9 mouse cellular contexts compared by ENCODE assay signal in genomic region chr11:62643681-62644363, GRCm38 (mm10). TPM values are rescaled to one million over a fixed set of nuclear protein-coding genes. Genes with fewer than 3 reads are reported as not detected.
DNase-seq lines count a peak whose midpoint lies in the region; ATAC-seq and TF ChIP-seq lines count a peak whose summit lies in the region.
"Had no signal": no experiment of that assay in that cellular context is flagged by ENCODE, and none has a peak within 500 bp of the region (broad histone marks: within the 10 kb centered on the region; RNA-seq: fewer than 3 reads in every experiment).

No protein-coding gene starts in this region.

- peak overlapping the region; percentile 94 for H3K9ac ChIP-seq in heart, embryonic 13.5 days
- no peak overlapping the region for H3K9ac ChIP-seq in lung, embryonic 16.5 days (ENCODE audit: low read length)

- H3K9me3 ChIP-seq in heart, embryonic 13.5 days: no peaks in the 10 kb centered on the region
- H3K9me3 ChIP-seq in lung, embryonic 16.5 days (ENCODE audit: control insufficient read depth, low read length): no peaks in the 10 kb centered on the region

- H3K4me3 ChIP-seq in heart, embryonic 13.5 days: no peak overlapping the region
- no peak overlapping the region for H3K4me3 ChIP-seq in lung, embryonic 16.5 days (ENCODE audit: low read length)
- H3K4me3 ChIP-seq in macrophage (ENCODE audit: inconsistent target): no peak overlapping the region
- no peak overlapping the region for H3K4me3 ChIP-seq in small intestine, adult 2 months (ENCODE audit: low read depth, low read length)

- no peak for ATAC-seq in heart, embryonic 13.5 days (ENCODE audit: extremely low read depth, insufficient number of reproducible peaks, low FRiP score, low TSS enrichment)
- ATAC-seq in lung, embryonic 16.5 days (ENCODE audit: low read depth): no peak

- no peaks in the 10 kb centered on the region for H3K27me3 ChIP-seq in heart, embryonic 13.5 days (replicated peaks)
- no peaks in the 10 kb centered on the region for H3K27me3 ChIP-seq in lung, embryonic 16.5 days (ENCODE audit: control insufficient read depth, insufficient read depth, low read depth, low read length)
- H3K27me3 ChIP-seq in small intestine, adult 2 months (ENCODE audit: control insufficient read depth, insufficient read depth, low read length): no peaks in the 10 kb centered on the region

- no peaks in the 10 kb centered on the region; the same call in 1 of the 2 replicates for H3K36me3 ChIP-seq in heart, embryonic 13.5 days
- H3K36me3 ChIP-seq in lung, embryonic 16.5 days (ENCODE audit: control insufficient read depth, insufficient read depth, low read length): no peaks in the 10 kb centered on the region
- H3K36me3 ChIP-seq in macrophage (ENCODE audit: inconsistent target): no peaks in the 10 kb centered on the region
- H3K36me3 ChIP-seq in small intestine, adult 2 months (ENCODE audit: control insufficient read depth, insufficient read depth, low read length): no peaks in the 10 kb centered on the region; the same call in 1 of the 2 replicates

- TF ChIP-seq CTCF in small intestine, adult 2 months (IDR thresholded peaks at IDR 0.05; ENCODE audit: extremely low read depth, insufficient read length, insufficient replicate concordance, low read depth, low read length): no peak

- peak overlapping the region; percentile 91; the same call in 1 of the 2 replicates for H3K4me2 ChIP-seq in heart, embryonic 13.5 days
- no peak overlapping the region for H3K4me2 ChIP-seq in lung, embryonic 16.5 days (ENCODE audit: low read depth, low read length)

- H3K4me1 ChIP-seq in heart, embryonic 13.5 days: peaks cover 92% of the 10 kb centered on the region
- H3K4me1 ChIP-seq in lung, embryonic 16.5 days (replicated peaks; ENCODE audit: control insufficient read depth, insufficient read depth, low read length): peaks cover 44% of the 10 kb centered on the region
- H3K4me1 ChIP-seq in small intestine, adult 2 months (ENCODE audit: control insufficient read depth, insufficient read depth, insufficient read length, low read length): peaks cover 47% of the 10 kb centered on the region

- WGBS in heart, embryonic 13.5 days: 50% methylated on average over 10 of the region's 10 CpGs
- 78% methylated on average over 10 of the region's 10 CpGs for WGBS in lung, embryonic 16.5 days
- WGBS in macrophage (ENCODE audit: missing documents): 78% methylated on average over 10 of the region's 10 CpGs
- WGBS in small intestine, adult 2 months: 40% methylated on average over 10 of the region's 10 CpGs

- TF ChIP-seq POLR2A in small intestine, adult 2 months (IDR thresholded peaks at IDR 0.05; ENCODE audit: low read depth, low read length): no peak

- H3K79me2 ChIP-seq in macrophage (ENCODE audit: inconsistent target): peaks cover 38% of the 10 kb centered on the region

- DNase-seq in heart, postnatal 4 days: no peak
- DNase-seq in lung, postnatal 14 days: no peak
- DNase-seq in layer of hippocampus, postnatal 14 days (ENCODE audit: low spot score in 2 of 2): no peak
- DNase-seq: embryo, embryonic 11 days; right cerebral cortex, postnatal 25 days had no signal

- peak overlapping the region; percentile 94 for H3K27ac ChIP-seq in heart, embryonic 13.5 days (replicated peaks)
- peak overlapping the region; percentile 89 for H3K27ac ChIP-seq in lung, embryonic 16.5 days (ENCODE audit: low read length)
- H3K27ac ChIP-seq in macrophage: peak overlapping the region; percentile 30; the same call in 1 of the 2 replicates
- H3K27ac ChIP-seq in small intestine, adult 2 months (ENCODE audit: insufficient read depth, low read depth, low read length): peak overlapping the region; percentile 90

RNA-seq across cellular contexts. Expression of gene Lrrc75a, which starts 4.5 kb away (rescaled TPM):
- polyA plus RNA-seq in heart, embryonic 13.5 days (2015; fragmentation: Nextera tagmentation; extraction: Ambion mirVana): 14.3 and 17.0 TPM in 2 replicates
- 10 to 100 TPM; 15.7 to 16.5 TPM for total RNA-seq in heart, postnatal 4 days (2021)
- polyA plus RNA-seq in lung, embryonic 16.5 days (2015; fragmentation: Nextera tagmentation; extraction: Ambion mirVana): 10.6 and 11.8 TPM in 2 replicates
- 10 to 100 TPM in 7 of 26 experiments, 1 to 10 TPM in 19; 1.4 to 21.9 (median 5.3) TPM for total RNA-seq in macrophage (2018; cell fraction: chromatin; rRNA removed)
- 10 to 100 TPM in 13 of 26 experiments, 1 to 10 TPM in 13; 5.5 to 29.0 (median 10.0) TPM for total RNA-seq in macrophage (2018; cell fraction: cytosol; rRNA removed)
- total RNA-seq in macrophage (2018; cell fraction: nucleus; rRNA removed): 10 to 100 TPM in 10 of 26 experiments, 1 to 10 TPM in 16; 2.9 to 29.7 (median 7.5) TPM
- 4.7 to 7.3 TPM (median 5.6 TPM) in 3 replicates for polyA plus RNA-seq in macrophage (2018)
- polyA plus RNA-seq in small intestine, adult 2 months (2012; rRNA removed): 40.6 and 109 TPM in 2 replicates
- 10 to 100 TPM in 1 of 2 experiments, 1 to 10 TPM in 1; 9.5 to 11.3 TPM for total RNA-seq in layer of hippocampus, postnatal 14 days (2021)

RNA-seq across cellular contexts. Expression of gene Mmgt2, which starts 4.6 kb away (rescaled TPM):
- polyA plus RNA-seq in heart, embryonic 13.5 days (2015; fragmentation: Nextera tagmentation; extraction: Ambion mirVana): 42.8 and 53.9 TPM in 2 replicates
- total RNA-seq in heart, postnatal 4 days (2021): 10 to 100 TPM; 18.5 to 20.9 TPM
- 34.6 and 38.1 TPM in 2 replicates for polyA plus RNA-seq in lung, embryonic 16.5 days (2015; fragmentation: Nextera tagmentation; extraction: Ambion mirVana)
- total RNA-seq in macrophage (2018; cell fraction: chromatin; rRNA removed): 10 to 100 TPM in 10 of 26 experiments, 1 to 10 TPM in 16; 1.0 to 19.0 (median 7.6) TPM
- 10 to 100 TPM; 15.0 to 36.0 (median 26.6) TPM for total RNA-seq in macrophage (2018; cell fraction: cytosol; rRNA removed)
- total RNA-seq in macrophage (2018; cell fraction: nucleus; rRNA removed): 10 to 100 TPM in 20 of 26 experiments, 1 to 10 TPM in 6; 4.4 to 34.3 (median 15.5) TPM
- polyA plus RNA-seq in macrophage (2018): 25.0 to 33.0 TPM (median 31.4 TPM) in 3 replicates
- polyA plus RNA-seq in small intestine, adult 2 months (2012; rRNA removed): 20.0 and 26.4 TPM in 2 replicates
- 10 to 100 TPM; 14.8 to 17.2 TPM for total RNA-seq in layer of hippocampus, postnatal 14 days (2021)

Comparison
In these comparisons a context has a peak if more than half of its experiments do, and no peak if none do; other contexts are left out.
1. H3K27ac ChIP-seq: peak in every context shown above with its lines; median percentile 94 in heart, embryonic 13.5 days; 90 in small intestine, adult 2 months; 89 in lung, embryonic 16.5 days; 30 in macrophage.